Mouse (Mus musculus): Measurements from ENCODE around the gene Csmd2. TPM values are rescaled to one million over a fixed set of nuclear protein-coding genes. Genes with fewer than 3 reads are reported as not detected.
"Not testable (repeated sequence)": the region's sequence is repeated elsewhere in the genome, so short reads cannot be mapped to it uniquely, and the experiment has no call there.

Gene Csmd2
- polyA plus RNA-seq, 1 experiment, result not detected

- no peaks in the 10 kb centered on the region for H3K4me1 ChIP-seq (ENCODE audit: control insufficient read depth, insufficient read depth, low read length)
- TF ChIP-seq CTCF (IDR thresholded peaks at IDR 0.05; ENCODE audit: insufficient read depth, low read length), result no peak
- no peak for TF ChIP-seq POLR2A (IDR thresholded peaks at IDR 0.05; ENCODE audit: borderline replicate concordance, extremely low read depth, low read depth, low read length)
- no peak for DNase-seq
- WGBS, result 72% methylated on average over 5 of the region's 5 CpGs
- no peak overlapping the region for H3K4me3 ChIP-seq (replicated peaks; ENCODE audit: extremely low read depth, low read depth, low read length)
These were observed 522.2 kb downstream of the Csmd2 start for GRCm38 (mm10) chr4:128509885-128510284.

GRCm38 (mm10) chr4:128514496-128514895 lies 526.8 kb downstream of the Csmd2 start:
- Histone ChIP-seq H3K4me1 (ENCODE audit: control insufficient read depth, insufficient read depth, low read length) (no peaks in the 10 kb centered on the region), H3K4me3 (replicated peaks; ENCODE audit: extremely low read depth, low read depth, low read length) (no peak overlapping the region)
- TF ChIP-seq CTCF (IDR thresholded peaks at IDR 0.05; ENCODE audit: insufficient read depth, low read length), result no peak
- WGBS, result 67% methylated on average over 5 of the region's 5 CpGs
- DNase-seq, result no peak

- no peak for DNase-seq
- no peak overlapping the region for H3K4me3 ChIP-seq (replicated peaks; ENCODE audit: extremely low read depth, low read depth, low read length)
- no peaks in the 10 kb centered on the region for H3K4me1 ChIP-seq (ENCODE audit: control insufficient read depth, insufficient read depth, low read length)
- TF ChIP-seq CTCF (IDR thresholded peaks at IDR 0.05; ENCODE audit: insufficient read depth, low read length) (no peak), POLR2A (IDR thresholded peaks at IDR 0.05; ENCODE audit: borderline replicate concordance, extremely low read depth, low read depth, low read length) (no peak)
- 81% methylated on average over 6 of the region's 6 CpGs for WGBS
These were observed 533.6 kb downstream of the Csmd2 start for GRCm38 (mm10) chr4:128521276-128521675.

GRCm38 (mm10) chr4:128543378-128543777 lies 555.7 kb downstream of the Csmd2 start:
- Histone ChIP-seq H3K4me3 (replicated peaks; ENCODE audit: extremely low read depth, low read depth, low read length) (no peak overlapping the region), H3K4me1 (ENCODE audit: control insufficient read depth, insufficient read depth, low read length) (no peaks in the 10 kb centered on the region)
- peak; percentile 11 for DNase-seq
- TF ChIP-seq POLR2A (IDR thresholded peaks at IDR 0.05; ENCODE audit: borderline replicate concordance, extremely low read depth, low read depth, low read length) (no peak), CTCF (IDR thresholded peaks at IDR 0.05; ENCODE audit: insufficient read depth, low read length) (0 out of 2 replicates have a peak, but pooled peaks have one; percentile 4)
- whole genome bisulfite sequencing, result 20% methylated on average over 2 of the region's 2 CpGs

GRCm38 (mm10) chr4:128543956-128544486 lies 556.4 kb downstream of the Csmd2 start:
- H3K4me1 ChIP-seq (ENCODE audit: control insufficient read depth, insufficient read depth, low read length); H3K4me3 ChIP-seq (replicated peaks; ENCODE audit: extremely low read depth, low read depth, low read length); DNase-seq: not testable (repeated sequence)
- WGBS, result 75% methylated on average over 2 of the region's 2 CpGs

- WGBS, result 74% methylated on average over 6 of the region's 6 CpGs
- no peaks in the 10 kb centered on the region for H3K4me1 ChIP-seq (ENCODE audit: control insufficient read depth, insufficient read depth, low read length)
- H3K4me3 ChIP-seq (replicated peaks; ENCODE audit: extremely low read depth, low read depth, low read length), result no peak overlapping the region
- TF ChIP-seq POLR2A (IDR thresholded peaks at IDR 0.05; ENCODE audit: borderline replicate concordance, extremely low read depth, low read depth, low read length) (no peak), CTCF (IDR thresholded peaks at IDR 0.05; ENCODE audit: insufficient read depth, low read length) (no peak)
- DNase-seq, result no peak
These were observed 563.1 kb downstream of the Csmd2 start for GRCm38 (mm10) chr4:128550756-128551155.

- no peak for TF ChIP-seq POLR2A (IDR thresholded peaks at IDR 0.05; ENCODE audit: borderline replicate concordance, extremely low read depth, low read depth, low read length)
- no peak overlapping the region for H3K4me3 ChIP-seq (replicated peaks; ENCODE audit: extremely low read depth, low read depth, low read length)
- no peak for DNase-seq
- no peaks in the 10 kb centered on the region for H3K4me1 ChIP-seq (ENCODE audit: control insufficient read depth, insufficient read depth, low read length)
- 95% methylated on average over 2 of the region's 2 CpGs for WGBS
These were observed 566.5 kb downstream of the Csmd2 start for GRCm38 (mm10) chr4:128554198-128554597.

- H3K4me3 ChIP-seq (replicated peaks; ENCODE audit: extremely low read depth, low read depth, low read length), result no peak overlapping the region
- no peak for TF ChIP-seq POLR2A (IDR thresholded peaks at IDR 0.05; ENCODE audit: borderline replicate concordance, extremely low read depth, low read depth, low read length)
- no peak for TF ChIP-seq CTCF (IDR thresholded peaks at IDR 0.05; ENCODE audit: insufficient read depth, low read length)
- WGBS, result 79% methylated on average over 3 of the region's 3 CpGs
- H3K4me1 ChIP-seq (ENCODE audit: control insufficient read depth, insufficient read depth, low read length), result no peaks in the 10 kb centered on the region
- DNase-seq, result no peak
These were observed 572.7 kb downstream of the Csmd2 start for GRCm38 (mm10) chr4:128560327-128560726.

GRCm38 (mm10) chr4:128575811-128576210 lies 588.2 kb downstream of the Csmd2 start:
- peak; percentile 18 for DNase-seq
- TF ChIP-seq POLR2A (IDR thresholded peaks at IDR 0.05; ENCODE audit: borderline replicate concordance, extremely low read depth, low read depth, low read length) (no peak), CTCF (IDR thresholded peaks at IDR 0.05; ENCODE audit: insufficient read depth, low read length) (no peak)
- 37% methylated on average over 4 of the region's 4 CpGs for WGBS
- Histone ChIP-seq H3K4me3 (replicated peaks; ENCODE audit: extremely low read depth, low read depth, low read length) (no peak overlapping the region), H3K4me1 (ENCODE audit: control insufficient read depth, insufficient read depth, low read length) (no peaks in the 10 kb centered on the region)

GRCm38 (mm10) chr4:128579182-128579581 lies 591.5 kb downstream of the Csmd2 start:
- no peak overlapping the region for H3K4me3 ChIP-seq (replicated peaks; ENCODE audit: extremely low read depth, low read depth, low read length)
- WGBS, result 55% methylated on average over 4 of the region's 4 CpGs
- no peaks in the 10 kb centered on the region for H3K4me1 ChIP-seq (ENCODE audit: control insufficient read depth, insufficient read depth, low read length)
- peak; percentile 56 for TF ChIP-seq CTCF (IDR thresholded peaks at IDR 0.05; ENCODE audit: insufficient read depth, low read length)
- no peak for TF ChIP-seq POLR2A (IDR thresholded peaks at IDR 0.05; ENCODE audit: borderline replicate concordance, extremely low read depth, low read depth, low read length)
- peak; percentile 37 for DNase-seq

Measured in lung, adult 2 months (tissue).